Mouse (Mus musculus): ENCODE data around the gene Gm10128.
"Not testable (repeated sequence)": the region's sequence is repeated elsewhere in the genome, so short reads cannot be mapped to it uniquely, and the experiment has no call there.

Gene Gm10128

DNA sequence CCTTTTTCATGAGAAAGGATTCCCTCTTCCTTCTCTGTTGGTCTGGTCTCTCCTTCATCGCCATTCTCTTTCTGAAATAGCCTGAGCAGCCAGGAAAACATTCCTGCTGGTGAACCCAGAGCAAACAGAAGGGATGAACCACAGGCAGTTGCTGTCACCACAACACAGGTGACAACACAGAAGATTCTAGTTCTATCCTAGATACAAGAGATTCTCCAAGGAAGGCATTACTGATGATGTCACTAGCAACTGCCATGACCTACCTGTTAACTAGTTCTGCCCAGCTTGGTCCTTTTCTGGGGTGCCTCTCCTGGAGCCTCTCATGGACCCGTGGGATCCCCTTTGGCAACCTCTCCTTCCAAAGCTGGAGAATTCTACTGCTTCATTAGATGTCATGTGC lies at the start of gene Gm10128:
TSS of gene Gm10128 (minus strand) at position 101 of the 400 bp plus-strand sequence.
- in situ Hi-C loops (cut with MboI, MseI): not testable (repeated sequence)

DNA sequence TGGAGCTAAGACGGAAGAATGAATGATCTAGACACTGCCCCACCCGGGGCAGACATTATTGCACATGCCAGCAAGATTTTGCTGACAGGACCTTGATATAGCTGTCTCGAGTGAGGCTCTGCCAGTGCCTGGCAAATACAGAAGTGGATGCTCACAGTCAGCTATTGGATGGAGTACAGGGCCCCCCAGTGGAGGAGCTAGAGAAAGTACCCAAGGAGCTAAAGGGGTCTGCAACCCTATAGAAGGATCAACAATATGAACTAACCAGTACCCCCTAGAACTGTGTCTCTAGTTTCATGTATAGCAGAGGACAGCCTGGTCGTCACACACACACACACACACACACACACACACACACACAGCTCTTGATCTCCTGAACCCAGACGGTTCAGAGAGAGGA lies 37.4 kb upstream of the Gm10128 start:
- in situ Hi-C loops (cut with MboI, MseI): not testable (repeated sequence)

DNA sequence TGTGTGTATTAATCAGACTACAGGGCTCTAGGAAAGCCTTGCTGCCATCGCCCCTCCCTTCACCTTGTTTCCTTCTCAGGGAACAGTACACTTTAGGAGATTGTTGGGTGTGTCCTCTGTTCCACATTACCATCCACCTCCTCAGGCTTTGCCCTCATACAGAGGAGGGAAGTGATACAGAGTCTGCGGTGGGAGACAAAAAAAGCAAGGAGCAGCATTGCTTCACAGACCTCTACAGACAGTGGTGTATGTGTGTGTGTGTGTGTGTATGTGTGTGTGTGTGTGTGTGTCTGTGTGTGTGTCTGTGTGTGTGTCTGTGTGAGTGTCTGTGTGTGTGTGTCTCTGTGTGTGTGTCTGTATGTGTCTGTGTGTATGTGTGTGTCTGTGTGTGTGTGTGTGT lies 18.7 kb upstream of the Gm10128 start:
- in situ Hi-C loops (cut with MboI, MseI): loop anchor here (25.0 kb wide), 1 partner anchor 100 kb away; the partner anchor contains the start of gene Gm3558

DNA sequence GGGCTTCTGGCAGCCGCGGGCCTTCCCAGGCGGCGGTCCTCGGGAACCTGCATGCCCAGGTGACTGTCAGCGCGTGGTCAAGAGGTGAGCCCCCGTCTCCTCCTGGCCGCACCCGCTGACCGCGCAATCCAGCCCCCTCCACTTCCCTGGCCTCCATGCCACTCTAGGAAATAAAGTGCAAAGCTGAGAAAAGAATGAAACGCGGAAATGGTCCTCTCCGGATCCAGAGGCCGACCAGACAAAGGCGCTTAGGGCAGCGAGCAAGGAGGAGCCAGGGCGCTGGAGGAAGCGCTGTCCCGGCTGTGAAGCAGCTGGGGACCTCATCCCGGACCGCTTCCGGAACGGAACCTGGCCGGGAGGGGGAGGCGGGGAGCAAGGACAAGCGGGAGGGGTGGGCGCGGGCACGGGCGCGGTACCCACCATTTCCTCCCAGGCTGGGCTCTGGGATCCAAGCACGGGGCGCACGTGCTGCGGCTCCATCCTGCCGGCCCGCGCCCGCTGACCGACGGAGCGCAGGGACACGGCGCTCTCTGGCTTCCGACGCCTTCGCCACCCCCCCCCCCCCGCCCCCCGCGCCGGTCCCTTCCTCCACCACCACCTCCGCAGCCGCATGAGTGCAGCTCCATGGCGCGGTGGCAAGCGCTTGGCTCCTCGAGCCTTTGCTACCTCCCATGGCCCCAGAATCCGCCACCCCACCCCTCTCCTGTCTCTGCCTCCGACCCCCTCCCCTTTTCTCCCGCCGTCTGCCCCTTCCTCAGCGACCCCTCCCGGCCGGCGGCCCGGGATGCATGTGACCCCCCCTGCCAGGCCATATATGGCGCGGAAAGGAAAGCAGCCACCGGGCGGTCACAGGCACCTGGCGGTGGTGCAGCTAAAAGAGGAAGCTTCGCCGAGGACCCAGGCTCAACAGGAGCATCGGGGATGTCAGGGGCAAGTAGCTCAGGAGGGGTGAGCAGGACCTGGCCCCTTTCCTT lies 14.6 kb upstream of the Gm10128 start:
- in situ Hi-C loops (cut with MboI, MseI): loop anchor here (25.0 kb wide), 1 partner anchor 96 kb away; the partner anchor contains the start of gene Gm3558

DNA sequence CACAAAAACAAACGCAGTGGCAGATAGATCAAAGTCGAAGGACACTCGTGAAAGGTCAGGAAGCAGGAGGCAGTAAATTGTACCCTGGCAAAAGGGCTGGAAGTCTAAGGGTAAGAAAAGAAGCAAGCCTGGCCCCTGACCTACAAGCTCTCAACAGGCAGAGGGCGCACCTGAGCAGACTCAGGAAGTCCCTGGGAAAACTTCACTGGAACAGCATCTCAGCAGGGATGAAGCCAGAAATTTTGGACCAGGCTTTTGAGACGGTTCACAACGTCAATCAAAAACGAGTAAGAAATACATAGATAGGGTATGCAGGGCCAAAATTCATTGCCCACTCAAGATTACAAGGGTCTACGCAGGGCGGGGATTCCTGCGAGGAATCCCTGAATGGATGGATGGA lies 13.7 kb upstream of the Gm10128 start:
- in situ Hi-C loops (cut with MboI, MseI): loop anchor here (25.0 kb wide), 1 partner anchor 95 kb away; the partner anchor contains the start of gene Gm3558

DNA sequence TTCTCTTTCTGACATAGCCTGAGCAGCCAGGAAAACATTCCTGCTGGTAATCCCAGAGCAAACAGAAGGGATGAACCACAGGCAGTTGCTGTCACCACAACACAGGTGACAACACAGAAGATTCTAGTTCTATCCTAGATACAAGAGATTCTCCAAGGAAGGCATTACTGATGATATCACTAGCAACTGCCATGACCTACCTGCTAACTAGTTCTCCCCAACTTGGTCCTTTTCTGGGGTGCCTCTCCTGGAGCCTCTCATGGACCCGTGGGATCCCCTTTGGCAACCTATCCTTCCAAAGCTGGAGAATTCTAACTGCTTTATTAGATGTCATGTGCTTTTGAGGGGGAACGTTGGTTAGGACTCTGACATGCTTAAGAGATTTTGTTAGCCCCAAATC lies 48.3 kb downstream of the Gm10128 start, which contains the start of gene Gm10338:
TSS of gene Gm10338 (minus strand) at position 101 of the 400 bp plus-strand sequence.
- in situ Hi-C loops (cut with MboI, MseI): not testable (repeated sequence)

Data from regulatory T cell (primary cell).